In genomic region chr7:45870282-45871058, GRCm38 (mm10) we compare ENCODE assay signal across 7 mouse cellular contexts. TPM values are rescaled to one million over a fixed set of nuclear protein-coding genes. Genes with fewer than 3 reads are reported as not detected.
DNase-seq lines count a peak whose midpoint lies in the region; ATAC-seq lines count a peak whose summit lies in the region.

No protein-coding gene starts in this region.

- H3K27me3 ChIP-seq in lung, embryonic 15.5 days = peaks cover 41% of the 10 kb centered on the region
- H3K27me3 ChIP-seq in embryonic facial prominence, embryonic 12.5 days = peaks cover 56% of the 10 kb centered on the region
- H3K27me3 ChIP-seq in hindbrain, embryonic 10.5 days (ENCODE audit: insufficient read depth, poor library complexity, severe bottlenecking) = peaks cover 68% of the 10 kb centered on the region
- H3K27me3 ChIP-seq in midbrain, embryonic 15.5 days (replicated peaks) = no peaks in the 10 kb centered on the region

- no peak overlapping the region for H3K27ac ChIP-seq in lung, embryonic 15.5 days
- no peak overlapping the region for H3K27ac ChIP-seq in embryonic facial prominence, embryonic 12.5 days
- peak overlapping the region; percentile 69 for H3K27ac ChIP-seq in hindbrain, embryonic 10.5 days
- peak overlapping the region; percentile 68 for H3K27ac ChIP-seq in midbrain, embryonic 15.5 days

- H3K4me2 ChIP-seq in lung, embryonic 15.5 days = peak overlapping the region; percentile 49
- peak overlapping the region; percentile 65 for H3K4me2 ChIP-seq in embryonic facial prominence, embryonic 12.5 days (replicated peaks)
- H3K4me2 ChIP-seq in midbrain, embryonic 15.5 days = peak overlapping the region; percentile 87

- DNase-seq in lung, postnatal 36 days = no peak
- peak; percentile 38 for DNase-seq in hindbrain, embryonic 10.5 days (ENCODE audit: low spot score)
- DNase-seq in left cerebral cortex, postnatal 25 days (ENCODE audit: low spot score in 2 of 2) = no peak
- DNase-seq in gastrocnemius, postnatal 25 days = no peak

- no peaks in the 10 kb centered on the region for H3K9me3 ChIP-seq in lung, embryonic 15.5 days
- H3K9me3 ChIP-seq in embryonic facial prominence, embryonic 12.5 days = no peaks in the 10 kb centered on the region
- no peaks in the 10 kb centered on the region for H3K9me3 ChIP-seq in hindbrain, embryonic 10.5 days
- no peaks in the 10 kb centered on the region for H3K9me3 ChIP-seq in midbrain, embryonic 15.5 days

- H3K9ac ChIP-seq in lung, embryonic 15.5 days = peak overlapping the region; percentile 33
- peak overlapping the region; percentile 61 for H3K9ac ChIP-seq in embryonic facial prominence, embryonic 12.5 days
- H3K9ac ChIP-seq in midbrain, embryonic 15.5 days = peak overlapping the region; percentile 90

- H3K36me3 ChIP-seq in lung, embryonic 15.5 days = peaks cover 6% of the 10 kb centered on the region
- H3K36me3 ChIP-seq in embryonic facial prominence, embryonic 12.5 days = peaks cover 12% of the 10 kb centered on the region
- peaks cover 16% of the 10 kb centered on the region for H3K36me3 ChIP-seq in hindbrain, embryonic 10.5 days
- H3K36me3 ChIP-seq in midbrain, embryonic 15.5 days (replicated peaks) = no peaks in the 10 kb centered on the region; the same call in 1 of the 2 replicates

- H3K4me3 ChIP-seq in lung, embryonic 15.5 days = peak overlapping the region; percentile 16
- peak overlapping the region; percentile 32 for H3K4me3 ChIP-seq in embryonic facial prominence, embryonic 12.5 days
- H3K4me3 ChIP-seq in hindbrain, embryonic 10.5 days = peak overlapping the region; percentile 47
- peak overlapping the region; percentile 68 for H3K4me3 ChIP-seq in midbrain, embryonic 15.5 days

- H3K4me1 ChIP-seq in lung, embryonic 15.5 days = peaks cover 52% of the 10 kb centered on the region
- H3K4me1 ChIP-seq in embryonic facial prominence, embryonic 12.5 days = peaks cover 54% of the 10 kb centered on the region
- H3K4me1 ChIP-seq in hindbrain, embryonic 10.5 days (replicated peaks) = peaks cover 73% of the 10 kb centered on the region
- peaks cover 66% of the 10 kb centered on the region for H3K4me1 ChIP-seq in midbrain, embryonic 15.5 days

- 2% methylated on average over 30 of the region's 30 CpGs for WGBS in lung, embryonic 15.5 days
- WGBS in embryonic facial prominence, embryonic 12.5 days = 1% methylated on average over 30 of the region's 30 CpGs
- 1% methylated on average over 30 of the region's 30 CpGs for WGBS in hindbrain, embryonic 10.5 days
- 1% methylated on average over 30 of the region's 30 CpGs for WGBS in midbrain, embryonic 15.5 days

- intact Hi-C loops in left cerebral cortex, postnatal 25 days (cut with DNase I) = loop anchor here (5.0 kb wide), 2 partner anchors 52 to 133 kb away; partner anchors contain the start of genes Ccdc114 and Emp3

- no peak for ATAC-seq in lung, embryonic 15.5 days (ENCODE audit: borderline replicate concordance, extremely low read depth, low FRiP score, low TSS enrichment)
- ATAC-seq in embryonic facial prominence, embryonic 12.5 days (ENCODE audit: insufficient number of reproducible peaks, insufficient read depth, low FRiP score, low TSS enrichment) = no peak
- ATAC-seq in midbrain, embryonic 15.5 days (replicated peaks) = peak; percentile 31

RNA-seq across cellular contexts. Expression of gene Kdelr1, which starts 2.1 kb away (rescaled TPM):
- 64.7 and 67.4 TPM in 2 replicates for polyA plus RNA-seq in lung, embryonic 15.5 days (2015; fragmentation: Nextera tagmentation; extraction: Ambion mirVana)
- 53.6 and 66.3 TPM in 2 replicates for polyA plus RNA-seq in embryonic facial prominence, embryonic 12.5 days (2016; fragmentation: Nextera tagmentation; extraction: Ambion mirVana)
- 37.6 and 67.7 TPM in 2 replicates for polyA plus RNA-seq in hindbrain, embryonic 10.5 days (2016; fragmentation: Nextera tagmentation; extraction: Ambion mirVana)
- 53.0 and 54.9 TPM in 2 replicates for polyA plus RNA-seq in midbrain, embryonic 15.5 days (2015; fragmentation: Nextera tagmentation; extraction: Ambion mirVana)
- 10 to 100 TPM; 81.2 to 84.0 TPM for total RNA-seq in left cerebral cortex, postnatal 25 days (2021)
- 10 to 100 TPM; 53.4 to 64.2 TPM for total RNA-seq in gastrocnemius, postnatal 25 days (2021)

RNA-seq across cellular contexts. Expression of gene Grin2d, which starts 7.7 kb away (rescaled TPM):
- polyA plus RNA-seq in lung, embryonic 15.5 days (2015; fragmentation: Nextera tagmentation; extraction: Ambion mirVana) = 0.50 and 0.57 TPM in 2 replicates
- 0.56 and 0.64 TPM in 2 replicates for polyA plus RNA-seq in embryonic facial prominence, embryonic 12.5 days (2016; fragmentation: Nextera tagmentation; extraction: Ambion mirVana)
- polyA plus RNA-seq in hindbrain, embryonic 10.5 days (2016; fragmentation: Nextera tagmentation; extraction: Ambion mirVana) = 0.19 and 0.33 TPM in 2 replicates
- polyA plus RNA-seq in midbrain, embryonic 15.5 days (2015; fragmentation: Nextera tagmentation; extraction: Ambion mirVana) = 2.7 and 3.9 TPM in 2 replicates
- total RNA-seq in left cerebral cortex, postnatal 25 days (2021) = 10 to 100 TPM; 10.9 TPM
- under 1 TPM; 0.32 to 0.46 TPM for total RNA-seq in gastrocnemius, postnatal 25 days (2021)

RNA-seq across cellular contexts. Expression of gene Syngr4, which starts 26.0 kb away (rescaled TPM):
- polyA plus RNA-seq in lung, embryonic 15.5 days (2015; fragmentation: Nextera tagmentation; extraction: Ambion mirVana) = 1.1 and 1.2 TPM in 2 replicates
- 0.33 and 0.82 TPM in 2 replicates for polyA plus RNA-seq in embryonic facial prominence, embryonic 12.5 days (2016; fragmentation: Nextera tagmentation; extraction: Ambion mirVana)
- 1.1 and 1.3 TPM in 2 replicates for polyA plus RNA-seq in hindbrain, embryonic 10.5 days (2016; fragmentation: Nextera tagmentation; extraction: Ambion mirVana)
- 0.22 TPM in 1 of 2 replicates, not detected in the other for polyA plus RNA-seq in midbrain, embryonic 15.5 days (2015; fragmentation: Nextera tagmentation; extraction: Ambion mirVana)
- not detected for total RNA-seq in left cerebral cortex, postnatal 25 days (2021)
- total RNA-seq in gastrocnemius, postnatal 25 days (2021) = not detected

RNA-seq across cellular contexts. Expression of gene Tmem143, which starts 26.3 kb away (rescaled TPM):
- polyA plus RNA-seq in lung, embryonic 15.5 days (2015; fragmentation: Nextera tagmentation; extraction: Ambion mirVana) = 5.5 and 5.6 TPM in 2 replicates
- 5.7 and 6.5 TPM in 2 replicates for polyA plus RNA-seq in embryonic facial prominence, embryonic 12.5 days (2016; fragmentation: Nextera tagmentation; extraction: Ambion mirVana)
- polyA plus RNA-seq in hindbrain, embryonic 10.5 days (2016; fragmentation: Nextera tagmentation; extraction: Ambion mirVana) = 4.5 and 4.8 TPM in 2 replicates
- 7.7 and 10.2 TPM in 2 replicates for polyA plus RNA-seq in midbrain, embryonic 15.5 days (2015; fragmentation: Nextera tagmentation; extraction: Ambion mirVana)
- 10 to 100 TPM; 17.6 to 20.1 TPM for total RNA-seq in left cerebral cortex, postnatal 25 days (2021)
- total RNA-seq in gastrocnemius, postnatal 25 days (2021) = 10 to 100 TPM; 53.2 to 62.5 TPM

RNA-seq across cellular contexts. Expression of gene Grwd1, which starts 39.7 kb away (rescaled TPM):
- polyA plus RNA-seq in lung, embryonic 15.5 days (2015; fragmentation: Nextera tagmentation; extraction: Ambion mirVana) = 67.8 and 73.6 TPM in 2 replicates
- polyA plus RNA-seq in embryonic facial prominence, embryonic 12.5 days (2016; fragmentation: Nextera tagmentation; extraction: Ambion mirVana) = 75.6 and 76.3 TPM in 2 replicates
- polyA plus RNA-seq in hindbrain, embryonic 10.5 days (2016; fragmentation: Nextera tagmentation; extraction: Ambion mirVana) = 85.2 and 110 TPM in 2 replicates
- 40.5 and 44.2 TPM in 2 replicates for polyA plus RNA-seq in midbrain, embryonic 15.5 days (2015; fragmentation: Nextera tagmentation; extraction: Ambion mirVana)
- total RNA-seq in left cerebral cortex, postnatal 25 days (2021) = 10 to 100 TPM; 21.0 to 23.2 TPM
- total RNA-seq in gastrocnemius, postnatal 25 days (2021) = 10 to 100 TPM; 13.5 to 14.5 TPM

Comparison
In these comparisons a context has a peak if more than half of its experiments do, and no peak if none do; other contexts are left out.
1. H3K27ac ChIP-seq: peak in hindbrain, embryonic 10.5 days (single experiment) and midbrain, embryonic 15.5 days (single experiment); none in lung, embryonic 15.5 days (single experiment) and embryonic facial prominence, embryonic 12.5 days (single experiment).
2. H3K4me3 ChIP-seq: peak in every context shown above with its lines; median percentile 68 in midbrain, embryonic 15.5 days; 47 in hindbrain, embryonic 10.5 days; 32 in embryonic facial prominence, embryonic 12.5 days; 16 in lung, embryonic 15.5 days.
3. H3K9ac ChIP-seq: peak in every context shown above with its lines; median percentile 90 in midbrain, embryonic 15.5 days; 61 in embryonic facial prominence, embryonic 12.5 days; 33 in lung, embryonic 15.5 days.
4. Peak in every context shown above with its lines, with median percentiles within 50 percentile points of each other: H3K4me2 ChIP-seq.